Mouse (Mus musculus) left cerebral cortex, adult 8-10 months (tissue): ENCODE measurements around the gene Olfr1211. TPM values are rescaled to one million over a fixed set of nuclear protein-coding genes. Genes with fewer than 3 reads are reported as not detected.

Experiments used
- DNase-seq, 2 experiments: peaks; one replicate each; pipeline ENCODE4 v3.0.0; 2022; ENCODE audit warnings: low spot score in 2 of 2
- total RNA-seq, 4 experiments: library from RNA; stranded (reverse); gene quantifications; 2 replicates each; pipeline ENCODE4 v1.2.4; 2022

Gene Olfr1211
- not detected for total RNA-seq

GRCm38 (mm10) chr2:88938011-88938410 is at the start of gene Olfr1211:
TSS of gene Olfr1211 (minus strand) at chr2:88938111.
- DNase-seq: no peak

- DNase-seq: no peak
These were observed 42.3 kb upstream of the Olfr1211 start, which contains the start of gene Gm13762 for GRCm38 (mm10) chr2:88980181-88980580. TSS of gene Gm13762 (minus strand) at chr2:88980281.

- DNase-seq: no peak
These were observed 15.8 kb upstream of the Olfr1211 start, which contains the start of gene Olfr1212 for GRCm38 (mm10) chr2:88953669-88954068. TSS of gene Olfr1212 (plus strand) at chr2:88953969.

- DNase-seq: no peak
These were observed 22.9 kb downstream of the Olfr1211 start, which contains the start of gene Olfr1209 for GRCm38 (mm10) chr2:88915057-88915456. TSS of gene Olfr1209 (minus strand) at chr2:88915157.

- DNase-seq: no peak
These were observed 35.7 kb downstream of the Olfr1211 start, which contains the start of gene Olfr1208 for GRCm38 (mm10) chr2:88902211-88902610. TSS of gene Olfr1208 (minus strand) at chr2:88902311.

Other genes starting within 250 kb of the Olfr1211 start
- gene Olfr1195, start 248.9 kb downstream of the Olfr1211 start, total RNA-seq: not detected
- gene Olfr1196, start 233.5 kb downstream of the Olfr1211 start, total RNA-seq: not detected
- gene Olfr1197, start 205.7 kb downstream of the Olfr1211 start, total RNA-seq: not detected
- gene Olfr1198, start 186.7 kb downstream of the Olfr1211 start, total RNA-seq: not detected
- not detected for gene Olfr1199, start 177.6 kb downstream of the Olfr1211 start, total RNA-seq
- gene Olfr1200, start 167.6 kb downstream of the Olfr1211 start, total RNA-seq: not detected
- not detected for gene Olfr1201, start 145.1 kb downstream of the Olfr1211 start, total RNA-seq
- gene Olfr1202, start 123.6 kb downstream of the Olfr1211 start, total RNA-seq: not detected
- gene Olfr1205, start 108.4 kb downstream of the Olfr1211 start, total RNA-seq: not detected
- not detected for gene Olfr1204, start 88.8 kb downstream of the Olfr1211 start, total RNA-seq
- gene Olfr1206, start 74.9 kb downstream of the Olfr1211 start, total RNA-seq: not detected
- gene Olfr1208, start 35.8 kb downstream of the Olfr1211 start, total RNA-seq: not detected
- gene Olfr1209, start 23.0 kb downstream of the Olfr1211 start, total RNA-seq: not detected
- not detected for gene Olfr1212, start 15.9 kb upstream of the Olfr1211 start, total RNA-seq
- not detected for gene Gm13762, start 42.2 kb upstream of the Olfr1211 start, total RNA-seq
- gene Olfr1214, start 54.5 kb upstream of the Olfr1211 start, total RNA-seq: not detected
- gene Olfr1215, start 68.9 kb upstream of the Olfr1211 start, total RNA-seq: not detected
- gene Olfr1216, start 80.2 kb upstream of the Olfr1211 start, total RNA-seq: not detected
- gene Olfr1217, start 94.0 kb upstream of the Olfr1211 start, total RNA-seq: not detected
- gene Olfr1218, start 123.1 kb upstream of the Olfr1211 start, total RNA-seq: not detected
- not detected for gene Olfr1219, start 145.4 kb upstream of the Olfr1211 start, total RNA-seq
- gene Olfr1220, start 168.7 kb upstream of the Olfr1211 start, total RNA-seq: not detected
- gene Olfr1221, start 179.2 kb upstream of the Olfr1211 start, total RNA-seq: not detected
- gene Olfr1222, start 194.9 kb upstream of the Olfr1211 start, total RNA-seq: not detected
- gene Olfr1223, start 213.4 kb upstream of the Olfr1211 start, total RNA-seq: not detected
- not detected for gene Olfr1224-ps1, start 226.0 kb upstream of the Olfr1211 start, total RNA-seq
- not detected for gene Olfr1225, start 236.6 kb upstream of the Olfr1211 start, total RNA-seq